Mouse (Mus musculus): ENCODE data around the gene Prkd3. TPM values are rescaled to one million over a fixed set of nuclear protein-coding genes. Genes with fewer than 3 reads are reported as not detected.

Gene Prkd3
- polyA plus RNA-seq (2014; fragmentation: Illumina TruSeq; extraction: RNeasy Lipid Tissue Mini Kit (QIAGEN cat#74804); ENCODE audit: low read depth, low replicate concordance) = 43.6 TPM

GRCm38 (mm10) chr17:79020208-79020983 is at the start of gene Prkd3:
Gene Prkd3, minus strand, starts transcription at chr17:79020816.

GRCm38 (mm10) chr17:79051606-79052005 is 31.0 kb upstream of the Prkd3 start, which contains the start of gene Qpct:
Gene Qpct, plus strand, starts transcription at chr17:79051906.

GRCm38 (mm10) chr17:78936466-78937228 is 84.0 kb downstream of the Prkd3 start, which contains the start of the genes Cebpz and Ndufaf7:
Gene Cebpz, minus strand, starts transcription at chr17:78937066.
Gene Ndufaf7, plus strand, starts transcription at chr17:78937136.

GRCm38 (mm10) chr17:78916369-78916813 is 104.2 kb downstream of the Prkd3 start, which contains the start of gene Cebpzos:
Gene Cebpzos, plus strand, starts transcription at chr17:78916500.

GRCm38 (mm10) chr17:78906892-78907291 is 113.7 kb downstream of the Prkd3 start, which contains the start of gene Sult6b1:
Gene Sult6b1, minus strand, starts transcription at chr17:78906992.

Other genes with a start within 250 kb of the Prkd3 start
- gene Heatr5b, start 185.5 kb downstream of the Prkd3 start, polyA plus RNA-seq (2014; fragmentation: Illumina TruSeq; extraction: RNeasy Lipid Tissue Mini Kit (QIAGEN cat#74804); ENCODE audit: low read depth, low replicate concordance) = 10.9 TPM
- 20.4 TPM for gene Gpatch11, start 185.2 kb downstream of the Prkd3 start, polyA plus RNA-seq (2014; fragmentation: Illumina TruSeq; extraction: RNeasy Lipid Tissue Mini Kit (QIAGEN cat#74804); ENCODE audit: low read depth, low replicate concordance)
- 29.8 TPM for gene Eif2ak2, start 138.2 kb downstream of the Prkd3 start, polyA plus RNA-seq (2014; fragmentation: Illumina TruSeq; extraction: RNeasy Lipid Tissue Mini Kit (QIAGEN cat#74804); ENCODE audit: low read depth, low replicate concordance)
- gene Sult6b1, start 113.8 kb downstream of the Prkd3 start, polyA plus RNA-seq (2014; fragmentation: Illumina TruSeq; extraction: RNeasy Lipid Tissue Mini Kit (QIAGEN cat#74804); ENCODE audit: low read depth, low replicate concordance) = not detected
- 75.5 TPM for gene Cebpzos, start 104.3 kb downstream of the Prkd3 start, polyA plus RNA-seq (2014; fragmentation: Illumina TruSeq; extraction: RNeasy Lipid Tissue Mini Kit (QIAGEN cat#74804); ENCODE audit: low read depth, low replicate concordance)
- 62.7 TPM for gene Cebpz, start 83.8 kb downstream of the Prkd3 start, polyA plus RNA-seq (2014; fragmentation: Illumina TruSeq; extraction: RNeasy Lipid Tissue Mini Kit (QIAGEN cat#74804); ENCODE audit: low read depth, low replicate concordance)
- 88.6 TPM for gene Ndufaf7, start 83.7 kb downstream of the Prkd3 start, polyA plus RNA-seq (2014; fragmentation: Illumina TruSeq; extraction: RNeasy Lipid Tissue Mini Kit (QIAGEN cat#74804); ENCODE audit: low read depth, low replicate concordance)
- gene Qpct, start 31.1 kb upstream of the Prkd3 start, polyA plus RNA-seq (2014; fragmentation: Illumina TruSeq; extraction: RNeasy Lipid Tissue Mini Kit (QIAGEN cat#74804); ENCODE audit: low read depth, low replicate concordance) = 6.9 TPM